Mouse (Mus musculus) cortical plate, adult 2 months (tissue): Measurements from ENCODE around the gene Rtkn2.

Experiments used
- CTCF ChIP-seq: fragments of 200-500 bp; IDR thresholded peaks from 2 replicates; pipeline ENCODE4 v1.5.1; 2011; ENCODE audit warnings: mild to moderate bottlenecking, control low read depth, low read length; ENCODE audit not compliant: insufficient read depth; ENCODE audit errors: extremely low read depth
- POLR2A ChIP-seq: fragments of 200-500 bp; IDR thresholded peaks from 2 replicates; pipeline ENCODE4 v1.6.1; 2011; ENCODE audit warnings: mild to moderate bottlenecking, low read length, control low read depth; ENCODE audit not compliant: insufficient read depth; ENCODE audit errors: extremely low read depth

DNA sequence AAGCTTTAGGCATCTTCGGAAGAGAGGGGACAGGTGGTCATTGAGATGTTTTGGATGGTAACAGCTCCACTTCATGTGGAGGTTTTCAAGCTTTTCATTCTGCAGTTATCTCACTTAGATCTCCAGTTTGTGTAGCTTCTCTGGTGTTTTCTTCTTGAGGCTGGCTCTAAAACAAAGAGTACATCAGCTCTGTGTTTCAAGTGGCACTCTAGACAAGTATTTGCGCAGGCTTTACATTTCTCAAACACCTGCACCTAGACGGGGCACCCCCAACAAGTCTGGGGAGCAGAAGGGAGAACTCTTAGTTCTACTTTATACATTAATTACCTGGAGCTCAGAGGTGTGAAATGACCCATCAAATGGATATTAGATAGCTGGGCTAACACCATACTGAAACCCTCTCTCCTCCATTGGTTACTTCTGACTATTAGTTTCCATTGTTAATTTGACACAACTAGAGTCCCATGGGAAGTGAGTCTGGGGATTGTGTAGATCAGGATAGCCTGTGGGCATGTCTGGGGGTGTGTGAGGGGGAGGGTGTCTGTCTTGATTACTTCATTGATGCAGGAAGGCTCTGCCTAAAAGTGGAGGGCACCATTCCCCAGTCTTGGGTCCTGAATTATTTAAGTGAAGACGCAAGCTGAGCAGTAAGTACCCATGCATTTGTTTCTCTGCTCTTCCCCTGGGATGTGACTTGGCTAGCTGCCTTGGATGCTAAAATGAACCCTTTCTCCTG lies 14.0 kb upstream of the Rtkn2 start:
- no peak for TF ChIP-seq POLR2A
- TF ChIP-seq CTCF, result no peak
